Mouse (Mus musculus) small intestine, adult 2 months (tissue): ENCODE results near the gene Tnfsf8.

ENCODE experiments used
- CTCF ChIP-seq: fragments of 200-500 bp; IDR thresholded peaks from 2 replicates; pipeline ENCODE4 v1.5.1; 2012; ENCODE audit warnings: low read depth, mild to moderate bottlenecking, control low read depth, inconsistent platforms, low read length, moderate library complexity, mixed read lengths; ENCODE audit not compliant: insufficient replicate concordance, insufficient read length; ENCODE audit errors: extremely low read depth
- POLR2A ChIP-seq: fragments of 200-500 bp; IDR thresholded peaks from 2 replicates; pipeline ENCODE4 v1.6.1; 2012; ENCODE audit warnings: low read depth, mild to moderate bottlenecking, control low read depth, inconsistent platforms, low read length, moderate library complexity

DNA sequence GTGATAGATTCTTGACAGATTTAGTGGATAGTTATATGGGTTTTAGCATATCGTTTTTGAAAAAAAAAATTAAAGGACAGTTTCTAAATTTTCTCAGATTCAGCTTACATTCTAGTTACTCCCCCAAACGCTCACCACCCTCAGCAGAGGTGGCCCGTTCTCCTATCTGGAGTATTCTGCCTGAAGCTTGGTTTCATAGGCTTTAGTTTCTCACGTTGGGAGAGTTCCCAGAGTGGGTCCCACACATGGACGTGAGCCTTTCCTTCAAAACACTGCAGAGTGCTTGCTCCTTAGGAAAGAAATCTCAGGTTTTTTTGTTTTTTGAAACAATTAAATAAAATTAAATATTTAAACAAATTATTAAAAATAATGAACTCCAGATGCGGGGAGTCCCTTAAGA lies 4.4 kb downstream of the Tnfsf8 start:
- no peak for TF ChIP-seq CTCF
- TF ChIP-seq POLR2A, result no peak
